ENCODE assay signal across 8 mouse cellular contexts in the genomic region with DNA sequence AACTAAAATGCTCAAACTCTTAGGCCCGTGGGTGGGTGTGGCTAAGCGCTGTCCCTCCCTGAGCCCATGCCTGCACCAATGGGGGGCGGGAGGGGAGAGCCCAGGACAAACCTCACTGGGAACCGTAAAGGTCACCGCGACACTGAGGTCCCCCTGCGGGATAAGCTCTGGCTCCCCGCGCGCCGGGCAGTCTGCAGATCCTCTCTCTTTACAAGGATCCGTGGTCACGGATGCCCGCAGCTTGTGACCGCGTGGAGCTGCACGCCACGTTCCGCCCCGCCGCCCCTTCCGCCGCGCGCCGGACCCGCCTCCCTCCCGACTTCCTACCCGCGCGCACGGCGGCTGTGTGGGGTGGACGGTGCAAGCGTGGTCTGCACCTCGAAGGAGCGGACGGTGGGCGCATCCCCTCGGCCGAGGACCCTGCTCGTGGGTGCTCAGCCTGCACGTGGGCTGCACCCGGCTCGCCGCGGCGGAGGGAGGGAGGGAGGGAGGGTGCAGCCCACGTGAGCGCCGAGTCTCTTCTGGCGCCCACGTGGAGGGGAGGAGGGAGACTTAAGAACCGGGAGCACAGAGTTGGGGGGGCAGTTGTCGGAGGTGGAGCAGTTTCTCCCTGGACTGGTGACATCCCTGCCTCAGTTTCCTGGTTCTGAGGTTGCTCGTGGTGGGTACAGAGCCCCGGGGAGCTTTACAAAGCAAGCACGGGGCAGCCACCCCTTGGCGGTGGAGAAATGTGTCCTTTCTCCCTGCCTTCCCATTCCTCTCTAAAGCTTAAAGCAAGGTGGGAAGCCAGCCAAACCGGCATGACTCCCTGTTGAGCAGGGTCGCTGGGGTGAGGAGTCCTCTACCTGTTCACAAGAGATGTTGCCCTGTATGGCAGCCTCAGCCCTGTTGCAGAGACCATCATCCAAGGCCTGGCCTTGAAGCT. TPM values are rescaled to one million over a fixed set of nuclear protein-coding genes. Genes with fewer than 3 reads are reported as not detected.
DNase-seq lines count a peak whose midpoint lies in the region; ATAC-seq lines count a peak whose summit lies in the region.

No protein-coding gene starts in this region.

- no peaks in the 10 kb centered on the region for H3K36me3 ChIP-seq in hindbrain, embryonic 16.5 days (ENCODE audit: control insufficient read depth, insufficient read depth, low read length)
- peaks cover 23% of the 10 kb centered on the region for H3K36me3 ChIP-seq in megakaryocyte, embryonic 14.5 days (replicated peaks; ENCODE audit: low read length)

- H3K27ac ChIP-seq in hindbrain, embryonic 16.5 days (ENCODE audit: low read depth, low read length), result peak overlapping the region; percentile 25; the same call in 1 of the 2 replicates

- under 1% methylated on average over 55 of the region's 61 CpGs for WGBS in hindbrain, embryonic 16.5 days

- H3K9ac ChIP-seq in hindbrain, embryonic 16.5 days (ENCODE audit: low read depth, low read length), result peak overlapping the region; percentile 85

- peak; percentile 83 for DNase-seq in NIH3T3 (ENCODE audit: low read depth)
- DNase-seq in cerebellum, adult 9-10 months, result peak; percentile 26
- peak; percentile 48 to 54 for DNase-seq in frontal cortex, postnatal 36 days (ENCODE audit: low spot score in 2 of 2)
- peak; percentile 19 to 34 for DNase-seq in left cerebral cortex, adult 9 months (ENCODE audit: low spot score in 2 of 2)
- DNase-seq in right cerebral cortex, postnatal 10 days (ENCODE audit: low spot score in 2 of 2), result peak; percentile 64 to 67
- peak; percentile 42 to 52 for DNase-seq in urinary bladder, postnatal 36 days (ENCODE audit: low spot score in 2 of 2)

- H3K27me3 ChIP-seq in hindbrain, embryonic 16.5 days (replicated peaks; ENCODE audit: control insufficient read depth, insufficient read depth, low read length), result no peaks in the 10 kb centered on the region
- H3K27me3 ChIP-seq in megakaryocyte, embryonic 14.5 days (replicated peaks), result no peaks in the 10 kb centered on the region

- H3K4me2 ChIP-seq in hindbrain, embryonic 16.5 days (ENCODE audit: low read length), result peak overlapping the region; percentile 91

- peaks cover 4% of the 10 kb centered on the region for H3K4me1 ChIP-seq in hindbrain, embryonic 16.5 days (ENCODE audit: control insufficient read depth, insufficient read depth, low read depth, low read length)
- peaks cover 33% of the 10 kb centered on the region for H3K4me1 ChIP-seq in megakaryocyte, embryonic 14.5 days

- H3K4me3 ChIP-seq in hindbrain, embryonic 16.5 days (ENCODE audit: low read length), result peak overlapping the region; percentile 76
- H3K4me3 ChIP-seq in megakaryocyte, embryonic 14.5 days (replicated peaks), result peak overlapping the region; percentile 99

- H3K9me3 ChIP-seq in hindbrain, embryonic 16.5 days (ENCODE audit: control insufficient read depth, low read length), result no peaks in the 10 kb centered on the region
- H3K9me3 ChIP-seq in megakaryocyte, embryonic 14.5 days, result peaks cover 11% of the 10 kb centered on the region

- ATAC-seq in hindbrain, embryonic 16.5 days, result peak; percentile 91

RNA-seq across cellular contexts. Expression of a gene that starts 11.2 kb away (rescaled TPM):
- 14.7 and 16.4 TPM in 2 replicates for polyA plus RNA-seq in hindbrain, embryonic 16.5 days (2015; fragmentation: Nextera tagmentation; extraction: Ambion mirVana)
- polyA plus RNA-seq in megakaryocyte, embryonic 14.5 days (2012; ENCODE audit: insufficient read depth, low replicate concordance), result 3.2 TPM in 1 of 2 replicates, not detected in the other

Comparison
In these comparisons a context has a peak if more than half of its experiments do, and no peak if none do; other contexts are left out.
1. Peak in every context shown above with its lines: DNase-seq, ATAC-seq, H3K4me3 ChIP-seq and H3K27ac ChIP-seq.
2. DNase-seq: peak in every context shown above with its lines; median percentile 83 in NIH3T3; 66 in right cerebral cortex, postnatal 10 days; 51 in frontal cortex, postnatal 36 days; 47 in urinary bladder, postnatal 36 days; 26 in left cerebral cortex, adult 9 months; 26 in cerebellum, adult 9-10 months.